Mouse (Mus musculus) kidney, postnatal 4 days (tissue): ENCODE measurements at regions not wholly inside any gene's neighbourhood (a gene's known extent, or its start where the extent isn't known, plus 50 kb on each side); places are given as distances from the start of the nearest gene placed in this dataset.
A peak's percentile ranks its signal among the peaks of the same experiment; 100 is the strongest.
"Not testable (repeated sequence)": the region's sequence is repeated elsewhere in the genome, so short reads cannot be mapped to it uniquely, and the experiment has no call there.

Experiments
- DNase-seq, 2 experiments: peaks; one replicate each; pipeline ENCODE4 v3.0.0; 2021; ENCODE audit warnings: mixed read lengths in 2 of 2

GRCm38 (mm10) chr16:12811088-12811487 is 298.4 kb upstream of the Ercc4 start:
- DNase-seq: no peak

DNA sequence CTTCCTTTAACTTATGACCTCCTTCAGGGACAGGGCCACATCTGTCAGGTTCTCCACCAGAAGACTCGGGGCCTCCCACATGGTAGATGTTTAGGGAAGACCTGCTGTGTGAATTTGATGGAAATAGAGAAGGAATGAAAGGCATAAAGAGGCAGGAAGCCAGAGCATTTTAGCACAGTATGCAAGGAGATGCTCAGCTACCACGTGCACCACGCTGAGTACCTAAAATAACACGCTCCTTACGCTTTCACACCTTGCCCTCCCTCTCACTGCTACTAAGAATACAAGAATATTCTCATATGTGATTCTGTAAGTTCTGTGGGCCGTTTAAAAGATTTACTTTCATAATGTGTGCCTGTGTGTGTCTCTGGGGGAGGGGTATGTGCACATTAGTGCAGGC is 284.8 kb upstream of the Ercc4 start:
- no peak for DNase-seq

GRCm38 (mm10) chr16:12826222-12826621 is 283.3 kb upstream of the Ercc4 start:
- peak; percentile 8 to 19 for DNase-seq

DNA sequence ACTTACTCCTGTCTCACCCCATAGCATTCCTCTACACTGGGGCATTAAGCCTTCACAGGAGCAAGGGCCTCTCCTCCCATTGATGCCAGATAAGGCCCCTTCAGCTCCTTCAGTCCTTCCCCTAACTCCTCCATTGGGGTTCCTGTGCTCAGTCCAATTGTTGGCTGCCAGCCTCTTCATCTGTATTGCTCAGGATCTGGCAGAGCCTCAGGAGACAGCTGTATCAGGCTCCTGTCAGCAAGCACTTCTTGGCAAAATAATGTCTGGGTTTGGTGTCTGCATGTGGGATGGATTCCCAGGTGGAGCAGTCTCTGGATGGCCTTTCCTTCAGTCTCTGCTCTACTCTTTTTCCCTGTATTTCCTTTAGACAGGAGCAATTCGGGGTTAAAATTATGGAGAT is 278.2 kb upstream of the Ercc4 start:
- DNase-seq: not testable (repeated sequence)

GRCm38 (mm10) chr16:12856356-12856755 is 253.1 kb upstream of the Ercc4 start:
- no peak for DNase-seq

DNA sequence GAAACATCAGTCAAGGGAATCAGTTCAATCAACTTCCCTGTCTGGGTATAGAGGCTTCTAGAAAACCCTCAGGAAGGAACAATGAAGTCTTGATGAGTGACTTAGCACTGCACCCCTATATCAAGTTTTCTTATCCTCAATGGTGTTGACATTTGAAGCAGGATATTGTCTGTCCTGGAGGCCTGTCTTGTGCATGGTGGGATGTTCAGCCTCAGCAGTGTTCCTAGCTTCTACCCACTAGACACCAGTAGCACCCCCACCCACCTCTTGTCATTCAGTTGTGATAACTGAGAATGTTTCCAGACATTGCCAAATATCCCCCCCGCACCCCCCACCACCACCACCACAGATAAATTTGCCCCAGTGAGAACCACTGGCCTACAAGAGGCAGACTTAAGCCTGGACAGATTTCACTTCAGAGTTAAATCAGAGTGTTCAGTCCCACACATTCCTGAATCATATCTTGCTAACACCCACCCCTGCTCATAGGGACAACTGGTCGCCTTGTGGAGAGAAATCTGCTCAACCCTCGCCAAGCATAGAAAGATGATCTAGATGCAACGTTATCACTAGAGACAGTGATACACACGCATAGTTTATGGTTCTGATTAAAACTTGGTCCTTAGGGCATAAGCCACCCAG is 249.6 kb upstream of the Ercc4 start:
- DNase-seq: no peak

GRCm38 (mm10) chr16:12862561-12862960 is 246.9 kb upstream of the Ercc4 start:
- DNase-seq: peak in 1 of 2 experiments; percentile 5

- not testable (repeated sequence) for DNase-seq
Measured at GRCm38 (mm10) chr16:12878326-12878725, 231.2 kb upstream of the Ercc4 start.

DNA sequence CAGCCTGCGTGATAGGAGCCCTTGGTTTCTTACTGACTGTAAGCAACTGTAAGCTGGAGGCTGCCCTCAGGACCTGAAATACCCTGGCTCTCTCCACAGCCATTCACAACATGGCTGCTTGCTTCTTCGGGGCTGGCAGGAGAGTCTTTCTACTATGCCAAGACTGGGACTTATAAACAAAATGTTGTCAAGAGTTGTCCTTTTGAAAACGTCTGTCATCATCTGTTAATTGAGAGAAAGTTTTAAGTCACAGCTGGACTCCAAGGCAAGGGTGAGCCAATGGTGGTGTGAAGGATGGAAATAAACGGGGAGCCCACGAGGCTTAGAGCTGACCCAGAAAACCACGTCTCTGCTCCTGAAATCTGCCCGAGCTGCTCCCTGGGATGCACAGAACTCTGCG is 229.5 kb upstream of the Ercc4 start:
- no peak for DNase-seq

GRCm38 (mm10) chr16:12880481-12880880 is 229.0 kb upstream of the Ercc4 start:
- DNase-seq: no peak

DNA sequence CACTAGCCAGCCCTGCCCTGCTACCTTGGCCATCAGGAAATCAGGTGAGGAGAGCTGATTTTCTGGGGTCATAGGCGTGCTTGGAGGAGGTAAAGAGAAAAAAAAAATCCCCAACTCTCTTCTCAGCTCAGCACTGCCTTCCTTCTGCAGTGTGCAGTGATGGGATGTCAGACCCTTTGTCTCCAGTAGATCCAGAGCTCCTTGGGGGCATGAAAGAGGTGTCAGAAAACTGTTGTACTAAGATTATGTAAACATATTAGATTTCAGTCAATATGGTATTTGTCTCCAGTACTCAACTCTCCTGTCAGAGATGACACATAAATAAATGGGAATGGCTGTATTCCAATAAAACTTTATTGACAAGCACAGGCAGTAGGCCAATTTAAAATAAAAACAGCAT is 226.8 kb upstream of the Ercc4 start:
- DNase-seq: no peak

- DNase-seq: no peak
Measured at GRCm38 (mm10) chr16:12884556-12884955, 224.9 kb upstream of the Ercc4 start.

DNA sequence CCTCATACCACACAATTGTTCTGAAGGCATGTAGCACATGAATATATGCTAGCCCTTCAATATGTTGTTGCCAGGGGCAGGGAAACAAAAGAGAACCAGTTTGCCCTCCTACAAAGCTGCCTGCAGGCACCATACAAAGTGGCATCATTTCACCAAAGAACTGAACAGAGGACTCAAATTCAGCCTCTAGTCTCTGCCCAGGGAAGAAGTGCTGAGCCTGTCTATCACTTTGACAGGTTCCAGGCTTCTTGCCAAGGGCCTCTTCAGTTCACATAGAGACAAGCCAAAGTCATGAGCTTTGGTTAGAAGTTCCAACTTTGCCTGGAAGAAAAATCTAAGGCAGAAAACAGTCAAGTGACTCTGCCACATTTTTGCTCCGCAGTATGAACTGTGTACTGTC is 223.4 kb upstream of the Ercc4 start:
- peak; percentile 12 to 25 for DNase-seq

GRCm38 (mm10) chr16:12887381-12887780 is 222.1 kb upstream of the Ercc4 start:
- DNase-seq: no peak

DNA sequence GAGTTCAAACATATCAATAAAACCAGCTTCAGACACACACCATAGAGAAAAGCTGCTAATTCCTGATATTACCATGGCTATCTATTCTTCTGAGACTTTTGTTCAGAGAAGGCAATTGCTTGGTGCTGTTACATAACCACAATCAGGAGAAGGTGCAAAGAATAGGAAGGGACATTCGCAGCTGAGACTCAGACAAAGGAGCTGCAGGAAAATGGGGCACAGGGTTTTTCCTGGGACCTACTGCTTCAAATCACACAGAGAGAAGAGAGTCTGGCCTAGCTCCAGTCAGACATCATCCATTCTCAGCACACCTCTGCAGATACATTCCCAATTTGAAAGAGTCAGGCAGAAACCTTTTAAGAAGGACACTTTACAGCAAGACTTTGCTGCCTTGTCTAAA is 219.4 kb upstream of the Ercc4 start:
- no peak for DNase-seq

GRCm38 (mm10) chr16:12890545-12890944 is 218.9 kb upstream of the Ercc4 start:
- no peak for DNase-seq

DNA sequence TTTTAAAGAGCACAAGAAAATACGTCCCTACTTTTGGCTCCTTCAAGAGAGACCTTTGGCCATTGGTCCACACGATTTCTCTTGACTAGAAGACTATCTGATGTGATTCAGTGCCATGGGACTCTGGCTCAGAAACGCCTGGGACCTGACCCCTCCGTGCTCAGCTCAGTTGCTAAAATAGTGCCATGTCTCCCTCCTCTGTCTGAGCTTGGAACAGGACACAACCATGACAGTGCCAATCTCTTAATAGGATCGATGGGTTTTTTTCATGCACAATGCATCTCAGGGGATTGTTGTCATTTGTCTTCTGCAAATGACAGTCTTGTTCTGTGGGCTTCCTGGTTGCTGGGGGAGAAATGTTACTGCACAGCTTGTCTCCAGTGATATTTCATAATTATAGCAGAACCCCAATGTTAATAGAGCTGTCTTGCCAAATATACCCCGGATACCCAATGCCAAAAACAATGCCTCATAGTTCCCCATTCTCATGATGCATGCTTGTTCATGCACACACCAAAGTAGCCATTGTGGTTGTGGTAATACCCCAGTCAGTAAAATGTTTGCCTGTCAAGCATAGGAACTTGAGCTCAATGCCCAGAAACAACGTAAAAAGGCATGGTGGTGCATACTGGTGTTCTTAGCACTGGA is 216.7 kb upstream of the Ercc4 start:
- DNase-seq: no peak

DNA sequence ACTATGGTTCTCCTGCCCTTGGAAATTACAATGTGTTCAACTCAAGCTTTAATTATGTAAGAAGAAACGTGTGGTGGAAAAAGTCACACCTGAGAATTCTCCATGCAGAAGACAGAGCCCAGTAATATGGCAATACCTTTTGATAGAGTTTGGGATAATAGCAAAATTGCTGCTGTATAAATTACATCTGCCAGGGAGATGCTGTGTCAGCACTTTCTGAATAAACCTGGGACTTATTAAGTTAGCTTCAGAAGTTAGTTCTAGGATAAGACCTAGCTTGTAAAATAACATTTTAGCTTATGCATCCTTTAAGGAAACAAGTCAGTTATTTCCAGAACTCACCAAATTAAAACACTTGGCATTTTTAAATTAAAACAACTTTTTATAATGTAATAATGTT is 212.2 kb upstream of the Ercc4 start:
- no peak for DNase-seq

GRCm38 (mm10) chr16:12900670-12901069 is 208.8 kb upstream of the Ercc4 start:
- no peak for DNase-seq

DNA sequence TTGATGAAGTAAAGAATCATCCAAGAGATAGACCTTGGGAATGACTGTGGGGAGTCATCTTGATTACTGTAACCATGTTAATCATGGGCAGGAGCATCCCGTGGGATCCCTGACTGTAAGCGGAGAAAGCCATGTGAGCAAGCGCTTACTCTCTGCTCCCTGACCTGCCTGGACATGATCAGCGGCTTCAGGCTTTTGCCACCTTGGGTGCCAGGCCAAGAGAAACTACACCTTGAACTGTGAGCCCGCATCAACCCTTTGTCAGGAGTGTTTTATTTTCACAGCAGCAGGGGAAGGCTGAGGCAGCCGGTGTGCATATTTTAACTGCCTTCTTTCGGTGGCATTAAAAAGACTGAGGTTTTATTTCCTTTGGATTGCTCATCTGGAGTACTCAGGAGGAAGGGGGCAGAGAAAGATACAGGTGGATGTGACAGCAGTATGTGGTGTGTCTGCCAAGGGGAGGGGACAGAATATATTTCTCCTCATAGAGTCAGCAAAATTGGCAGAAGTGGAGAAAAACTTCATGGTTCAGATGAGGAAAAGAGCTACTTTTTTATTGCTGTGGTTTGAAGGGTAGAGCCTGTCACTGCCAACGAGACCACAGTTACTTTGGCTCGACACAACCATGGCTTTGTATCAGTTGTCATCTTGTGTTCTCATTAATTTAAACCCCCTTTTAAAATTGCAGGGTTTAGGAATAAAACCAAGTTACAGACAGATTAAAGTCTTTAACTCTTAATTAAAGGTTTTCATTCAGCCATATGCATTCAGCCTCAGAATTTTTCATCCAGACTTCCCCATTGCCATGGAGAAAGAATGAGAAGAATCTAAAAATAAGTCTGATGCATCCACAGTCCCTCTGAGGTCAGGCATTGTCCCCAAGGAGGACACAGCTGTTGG is 208.1 kb upstream of the Ercc4 start:
- DNase-seq: peak; percentile 14 to 32

DNA sequence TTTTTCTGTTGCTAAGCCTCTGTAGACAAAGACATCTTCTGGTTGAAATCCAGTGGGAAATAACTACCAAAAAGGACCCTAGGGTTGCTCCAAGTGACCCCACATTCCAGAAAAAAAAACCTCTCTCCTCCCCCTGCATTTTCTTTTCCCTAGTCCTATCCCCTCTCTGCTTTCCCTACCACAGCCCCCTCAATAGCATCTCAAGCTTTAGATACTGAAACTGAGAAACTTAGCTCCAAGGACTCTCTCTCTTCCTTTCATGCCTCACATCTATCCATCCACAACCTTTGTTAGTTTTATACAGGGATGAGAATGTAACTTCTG is 207.5 kb upstream of the Ercc4 start:
- no peak for DNase-seq

- DNase-seq: no peak
Measured at GRCm38 (mm10) chr16:12903161-12903560, 206.3 kb upstream of the Ercc4 start.

GRCm38 (mm10) chr16:12904937-12905336 is 204.5 kb upstream of the Ercc4 start:
- no peak for DNase-seq

- no peak for DNase-seq
Measured at GRCm38 (mm10) chr16:12924668-12925067, 184.8 kb upstream of the Ercc4 start.
